Mouse (Mus musculus): Measurements from ENCODE around the gene Sipa1l3.

GRCm38 (mm10) chr7:29448830-29449229 lies 69.6 kb downstream of the Sipa1l3 start:
- TF ChIP-seq POLR2A (IDR thresholded peaks at IDR 0.05; ENCODE audit: insufficient read length, low read depth) (no peak), MAX (IDR thresholded peaks at IDR 0.05; ENCODE audit: low read depth) (no peak), USF1 (IDR thresholded peaks at IDR 0.05; ENCODE audit: low read depth) (no peak), POLR2AphosphoS2 (IDR thresholded peaks at IDR 0.05; ENCODE audit: insufficient read length, low read depth) (no peak), E2F4 (IDR thresholded peaks at IDR 0.05; ENCODE audit: insufficient read depth) (no peak), TCF12 (IDR thresholded peaks at IDR 0.05; ENCODE audit: insufficient read depth, poor library complexity, severe bottlenecking) (no peak), SRF (IDR thresholded peaks at IDR 0.05; ENCODE audit: control insufficient read depth, insufficient read length, low read depth) (no peak), TCF3 (IDR thresholded peaks at IDR 0.05; ENCODE audit: insufficient read length, low read depth) (no peak), CEBPB (IDR thresholded peaks at IDR 0.05; ENCODE audit: insufficient read depth, poor library complexity, severe bottlenecking) (no peak), MYOG (IDR thresholded peaks at IDR 0.05; ENCODE audit: control insufficient read depth in 1 of 3, insufficient read depth in 1 of 3, insufficient read length in 2 of 3, low read depth in 2 of 3) (no peak), REST (IDR thresholded peaks at IDR 0.05; ENCODE audit: insufficient read depth, insufficient read length) (no peak), MYOD1 (IDR thresholded peaks at IDR 0.05; ENCODE audit: control insufficient read depth in 1 of 3, insufficient read length in 2 of 3, low read depth in 2 of 3) (no peak)
